Mouse (Mus musculus): ENCODE data around the gene Cldn7. TPM values are rescaled to one million over a fixed set of nuclear protein-coding genes. Genes with fewer than 3 reads are reported as not detected.
"Not testable (repeated sequence)": the region's sequence is repeated elsewhere in the genome, so short reads cannot be mapped to it uniquely, and the experiment has no call there.

Gene Cldn7
- total RNA-seq, 1 experiment = 24.9 TPM

GRCm38 (mm10) chr11:70015677-70016076, 51.1 kb downstream of the Cldn7 start:
- Histone ChIP-seq H3K9me3 (ENCODE audit: control insufficient read depth, insufficient read depth, low read depth, low read length) (no peaks in the 10 kb centered on the region), H3K9ac (ENCODE audit: insufficient read depth, low read depth, low read length, poor library complexity, severe bottlenecking) (no peak overlapping the region), H3K27ac (ENCODE audit: insufficient read depth, low read depth, low read length, poor library complexity, severe bottlenecking) (no peak overlapping the region), H3K4me1 (ENCODE audit: control insufficient read depth in 2 of 2, insufficient read depth in 2 of 2, low read length in 2 of 2, poor library complexity in 1 of 2) (peaks cover 0 to 20% of the 10 kb centered on the region in 2 experiments; a peak in 1 of 4 replicates), H3K36me3 (ENCODE audit: control insufficient read depth, insufficient read depth, low read length, poor library complexity, severe bottlenecking) (peaks cover 21% of the 10 kb centered on the region), H3K4me3 (ENCODE audit: insufficient read depth in 1 of 2, low read depth in 1 of 2, low read length in 2 of 2, poor library complexity in 1 of 2, severe bottlenecking in 1 of 2) (no peak overlapping the region)
- TF ChIP-seq CHD2 (IDR thresholded peaks at IDR 0.05; ENCODE audit: low read depth, low read length) (no peak), MAFK (IDR thresholded peaks at IDR 0.05; ENCODE audit: insufficient read depth, low read depth, low read length) (no peak), ZC3H11A (IDR thresholded peaks at IDR 0.05; ENCODE audit: borderline replicate concordance, low read depth, low read length) (no peak), ZNF384 (IDR thresholded peaks at IDR 0.05; ENCODE audit: low read depth, low read length) (no peak), HCFC1 (IDR thresholded peaks at IDR 0.05; ENCODE audit: borderline replicate concordance, insufficient read depth, low read length) (no peak)
- no peak for DNase-seq (ENCODE audit: low read depth, low spot score)
- in situ Hi-C loops (cut with MboI; ENCODE audit: low sequenced_read_pairs in 2 of 2, unreplicated experiment in 2 of 2) = no loop called here

- H3K4me3 ChIP-seq (ENCODE audit: insufficient read depth in 1 of 2, low read depth in 1 of 2, low read length in 2 of 2, poor library complexity in 1 of 2, severe bottlenecking in 1 of 2); DNase-seq (ENCODE audit: low read depth, low spot score); H3K9ac ChIP-seq (ENCODE audit: insufficient read depth, low read depth, low read length, poor library complexity, severe bottlenecking); H3K9me3 ChIP-seq (ENCODE audit: control insufficient read depth, insufficient read depth, low read depth, low read length); in situ Hi-C loops (cut with MboI; ENCODE audit: low sequenced_read_pairs in 2 of 2, unreplicated experiment in 2 of 2); H3K27ac ChIP-seq (ENCODE audit: insufficient read depth, low read depth, low read length, poor library complexity, severe bottlenecking): not testable (repeated sequence)
- H3K36me3 ChIP-seq (ENCODE audit: control insufficient read depth, insufficient read depth, low read length, poor library complexity, severe bottlenecking) = peaks cover 16% of the 10 kb centered on the region
- peaks cover 0 to 20% of the 10 kb centered on the region in 2 experiments; a peak in 1 of 4 replicates for H3K4me1 ChIP-seq (ENCODE audit: control insufficient read depth in 2 of 2, insufficient read depth in 2 of 2, low read length in 2 of 2, poor library complexity in 1 of 2)
Measured at GRCm38 (mm10) chr11:70016177-70016576, 51.6 kb downstream of the Cldn7 start.

- TF ChIP-seq CHD2 (IDR thresholded peaks at IDR 0.05; ENCODE audit: low read depth, low read length) = no peak
- TF ChIP-seq ZC3H11A (IDR thresholded peaks at IDR 0.05; ENCODE audit: borderline replicate concordance, low read depth, low read length) = no peak
- no peak for TF ChIP-seq ZNF384 (IDR thresholded peaks at IDR 0.05; ENCODE audit: low read depth, low read length)
- no peak for TF ChIP-seq MAFK (IDR thresholded peaks at IDR 0.05; ENCODE audit: insufficient read depth, low read depth, low read length)
- TF ChIP-seq HCFC1 (IDR thresholded peaks at IDR 0.05; ENCODE audit: borderline replicate concordance, insufficient read depth, low read length) = no peak
- in situ Hi-C loops (cut with MboI; ENCODE audit: low sequenced_read_pairs in 2 of 2, unreplicated experiment in 2 of 2) = no loop called here
- peaks cover 11% of the 10 kb centered on the region for H3K36me3 ChIP-seq (ENCODE audit: control insufficient read depth, insufficient read depth, low read length, poor library complexity, severe bottlenecking)
- H3K4me1 ChIP-seq (ENCODE audit: control insufficient read depth in 2 of 2, insufficient read depth in 2 of 2, low read length in 2 of 2, poor library complexity in 1 of 2) = peaks cover 0 to 20% of the 10 kb centered on the region in 2 experiments; a peak in 1 of 4 replicates
- no peak within 1 kb of the TSS for H3K4me3 ChIP-seq (ENCODE audit: insufficient read depth in 1 of 2, low read depth in 1 of 2, low read length in 2 of 2, poor library complexity in 1 of 2, severe bottlenecking in 1 of 2)
- H3K27ac ChIP-seq (ENCODE audit: insufficient read depth, low read depth, low read length, poor library complexity, severe bottlenecking) = no peak within 1 kb of the TSS
- DNase-seq (ENCODE audit: low read depth, low spot score) = no peak
- H3K9ac ChIP-seq (ENCODE audit: insufficient read depth, low read depth, low read length, poor library complexity, severe bottlenecking) = no peak within 1 kb of the TSS
- H3K9me3 ChIP-seq (ENCODE audit: control insufficient read depth, insufficient read depth, low read depth, low read length) = no peaks in the 10 kb centered on the region
Measured at GRCm38 (mm10) chr11:70016669-70017068, 52.1 kb downstream of the Cldn7 start, which contains the start of gene Dlg4. Gene Dlg4, plus strand, starts transcription at chr11:70016942.

- H3K9me3 ChIP-seq (ENCODE audit: control insufficient read depth, insufficient read depth, low read depth, low read length) = no peaks in the 10 kb centered on the region
- TF ChIP-seq MAFK (IDR thresholded peaks at IDR 0.05; ENCODE audit: insufficient read depth, low read depth, low read length) = no peak
- TF ChIP-seq CHD2 (IDR thresholded peaks at IDR 0.05; ENCODE audit: low read depth, low read length) = no peak
- no peak for TF ChIP-seq HCFC1 (IDR thresholded peaks at IDR 0.05; ENCODE audit: borderline replicate concordance, insufficient read depth, low read length)
- TF ChIP-seq ZNF384 (IDR thresholded peaks at IDR 0.05; ENCODE audit: low read depth, low read length) = no peak
- no peak for TF ChIP-seq ZC3H11A (IDR thresholded peaks at IDR 0.05; ENCODE audit: borderline replicate concordance, low read depth, low read length)
- no peak overlapping the region for H3K4me3 ChIP-seq (ENCODE audit: insufficient read depth in 1 of 2, low read depth in 1 of 2, low read length in 2 of 2, poor library complexity in 1 of 2, severe bottlenecking in 1 of 2)
- no peak overlapping the region for H3K9ac ChIP-seq (ENCODE audit: insufficient read depth, low read depth, low read length, poor library complexity, severe bottlenecking)
- DNase-seq (ENCODE audit: low read depth, low spot score) = no peak
- H3K36me3 ChIP-seq (ENCODE audit: control insufficient read depth, insufficient read depth, low read length, poor library complexity, severe bottlenecking) = peaks cover 5% of the 10 kb centered on the region
- H3K4me1 ChIP-seq (ENCODE audit: control insufficient read depth in 2 of 2, insufficient read depth in 2 of 2, low read length in 2 of 2, poor library complexity in 1 of 2) = peaks cover 0 to 20% of the 10 kb centered on the region in 2 experiments; a peak in 1 of 4 replicates
- in situ Hi-C loops (cut with MboI; ENCODE audit: low sequenced_read_pairs in 2 of 2, unreplicated experiment in 2 of 2) = no loop called here
- no peak overlapping the region for H3K27ac ChIP-seq (ENCODE audit: insufficient read depth, low read depth, low read length, poor library complexity, severe bottlenecking)
Measured at GRCm38 (mm10) chr11:70017199-70017767, 52.7 kb downstream of the Cldn7 start.

Other genes with a start within 250 kb of the Cldn7 start
- gene Polr2a, start 206.1 kb upstream of the Cldn7 start, total RNA-seq (2012; rRNA removed) = 71.9 and 74.2 TPM in 2 replicates
- 0.22 and 0.48 TPM in 2 replicates for gene Slc35g3, start 202.8 kb upstream of the Cldn7 start, total RNA-seq (2012; rRNA removed)
- gene Zbtb4, start 198.9 kb upstream of the Cldn7 start, total RNA-seq (2012; rRNA removed) = 1.6 and 3.0 TPM in 2 replicates
- gene Chrnb1, start 168.8 kb upstream of the Cldn7 start, total RNA-seq (2012; rRNA removed) = 3.8 and 5.7 TPM in 2 replicates
- 0.31 and 0.42 TPM in 2 replicates for gene Fgf11, start 162.9 kb upstream of the Cldn7 start, total RNA-seq (2012; rRNA removed)
- gene Tmem102, start 159.2 kb upstream of the Cldn7 start, total RNA-seq (2012; rRNA removed) = 1.3 and 1.8 TPM in 2 replicates
- not detected in 2 replicates for gene Gm39566, start 149.5 kb upstream of the Cldn7 start, total RNA-seq (2012; rRNA removed)
- not detected in 2 replicates for gene Spem2, start 146.3 kb upstream of the Cldn7 start, total RNA-seq (2012; rRNA removed)
- gene Spem1, start 142.6 kb upstream of the Cldn7 start, total RNA-seq (2012; rRNA removed) = 0.27 TPM in 1 of 2 replicates, not detected in the other
- gene Nlgn2, start 127.0 kb upstream of the Cldn7 start, total RNA-seq (2012; rRNA removed) = 8.9 and 9.5 TPM in 2 replicates
- 88.9 and 90.7 TPM in 2 replicates for gene Tmem256, start 126.3 kb upstream of the Cldn7 start, total RNA-seq (2012; rRNA removed)
- 7.0 and 7.2 TPM in 2 replicates for gene Plscr3, start 118.4 kb upstream of the Cldn7 start, total RNA-seq (2012; rRNA removed)
- 3.4 and 8.1 TPM in 2 replicates for gene Tnk1, start 106.0 kb upstream of the Cldn7 start, total RNA-seq (2012; rRNA removed)
- not detected in 2 replicates for gene Tmem95, start 86.8 kb upstream of the Cldn7 start, total RNA-seq (2012; rRNA removed)
- gene Kctd11, start 83.4 kb upstream of the Cldn7 start, total RNA-seq (2012; rRNA removed) = 3.1 and 5.4 TPM in 2 replicates
- 9.6 and 14.7 TPM in 2 replicates for gene Acap1, start 69.2 kb upstream of the Cldn7 start, total RNA-seq (2012; rRNA removed)
- gene 2810408A11Rik, start 63.8 kb upstream of the Cldn7 start, total RNA-seq (2012; rRNA removed) = 3.3 and 5.7 TPM in 2 replicates
- 66.3 and 98.2 TPM in 2 replicates for gene Neurl4, start 63.7 kb upstream of the Cldn7 start, total RNA-seq (2012; rRNA removed)
- gene Gps2, start 50.9 kb upstream of the Cldn7 start, total RNA-seq (2012; rRNA removed) = 14.3 and 15.5 TPM in 2 replicates
- gene Eif5a, start 42.8 kb upstream of the Cldn7 start, total RNA-seq (2012; rRNA removed) = 754 and 926 TPM in 2 replicates
- 3.9 and 6.1 TPM in 2 replicates for gene Ybx2, start 29.0 kb upstream of the Cldn7 start, total RNA-seq (2012; rRNA removed)
- gene Slc2a4, start 16.6 kb upstream of the Cldn7 start, total RNA-seq (2012; rRNA removed) = 2.6 and 4.2 TPM in 2 replicates
- gene Ctdnep1, start 16.4 kb downstream of the Cldn7 start, total RNA-seq (2012; rRNA removed) = 33.3 and 41.2 TPM in 2 replicates
- 76.1 and 87.9 TPM in 2 replicates for gene Elp5, start 17.7 kb downstream of the Cldn7 start, total RNA-seq (2012; rRNA removed)
- gene Gabarap, start 26.4 kb downstream of the Cldn7 start, total RNA-seq (2012; rRNA removed) = 57.7 and 70.6 TPM in 2 replicates
- gene Phf23, start 31.0 kb downstream of the Cldn7 start, total RNA-seq (2012; rRNA removed) = 64.7 and 80.9 TPM in 2 replicates
- gene Dvl2, start 35.8 kb downstream of the Cldn7 start, total RNA-seq (2012; rRNA removed) = 47.4 and 70.9 TPM in 2 replicates
- 32.5 and 48.7 TPM in 2 replicates for gene Acadvl, start 50.6 kb downstream of the Cldn7 start, total RNA-seq (2012; rRNA removed)
- gene Dlg4, start 52.2 kb downstream of the Cldn7 start, total RNA-seq (2012; rRNA removed) = 10.8 and 11.4 TPM in 2 replicates
- gene Asgr1, start 89.3 kb downstream of the Cldn7 start, total RNA-seq (2012; rRNA removed) = 0.58 TPM in 1 of 2 replicates, not detected in the other
- 2.0 and 2.1 TPM in 2 replicates for gene Asgr2, start 127.9 kb downstream of the Cldn7 start, total RNA-seq (2012; rRNA removed)
- gene Mgl2, start 165.6 kb downstream of the Cldn7 start, total RNA-seq (2012; rRNA removed) = 0.42 and 1.8 TPM in 2 replicates
- gene Clec10a, start 191.4 kb downstream of the Cldn7 start, total RNA-seq (2012; rRNA removed) = 2.1 and 2.2 TPM in 2 replicates
- 0.98 and 3.0 TPM in 2 replicates for gene Slc16a11, start 248.0 kb downstream of the Cldn7 start, total RNA-seq (2012; rRNA removed)